In the genomic region with DNA sequence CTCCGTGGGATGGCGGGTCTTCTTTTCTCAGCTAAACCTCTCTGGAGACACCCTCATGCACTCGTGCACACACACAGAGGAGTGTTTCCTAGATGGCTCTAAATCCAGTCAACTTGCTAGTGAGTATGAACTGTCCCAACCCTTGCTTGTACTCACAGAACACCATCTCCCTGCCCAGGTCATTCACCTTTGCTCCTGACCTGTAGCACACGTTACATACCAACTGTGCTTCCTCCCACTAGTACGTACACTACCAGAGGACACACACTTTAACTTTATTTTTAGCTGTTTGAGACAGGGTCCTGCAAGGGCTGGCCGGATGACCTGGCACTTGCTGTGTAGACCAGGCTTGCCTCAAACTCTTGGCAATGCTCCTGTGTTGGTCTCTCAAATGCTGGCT, we compare ENCODE assay signal across 23 mouse cellular contexts. TPM values are rescaled to one million over a fixed set of nuclear protein-coding genes. Genes with fewer than 3 reads are reported as not detected.
DNase-seq lines count a peak whose midpoint lies in the region; ATAC-seq and TF ChIP-seq lines count a peak whose summit lies in the region.
"Had no signal": no experiment of that assay in that cellular context is flagged by ENCODE, and none has a peak within 500 bp of the region (broad histone marks: within the 10 kb centered on the region; RNA-seq: fewer than 3 reads in every experiment).

No protein-coding gene starts in this region.

- TF ChIP-seq CTCF in liver, adult 2 months (IDR thresholded peaks at IDR 0.05; ENCODE audit: low read depth, low read length) = no peak
- no peak for TF ChIP-seq CTCF in liver, postnatal 0 days (IDR thresholded peaks at IDR 0.05; ENCODE audit: low read depth)

- peaks cover 2% of the 10 kb centered on the region; the same call in 1 of the 2 replicates for H3K27me3 ChIP-seq in liver, adult 2 months (ENCODE audit: control insufficient read depth, insufficient read depth, low read length)
- peaks cover 8% of the 10 kb centered on the region; the same call in 1 of the 2 replicates for H3K27me3 ChIP-seq in liver, embryonic 11.5 days (replicated peaks; ENCODE audit: control insufficient read depth, insufficient read depth, low read length)
- H3K27me3 ChIP-seq in liver, postnatal 0 days (ENCODE audit: insufficient read depth, low read length) = 0 out of 2 replicates have a peak, but pooled peaks cover 6% of the 10 kb centered on the region
- H3K27me3 ChIP-seq in liver, embryonic 12.5 days (replicated peaks) = peaks cover 45% of the 10 kb centered on the region
- H3K27me3 ChIP-seq: embryonic facial prominence, embryonic 13.5 days; embryonic facial prominence, embryonic 15.5 days had no signal

- no peaks in the 10 kb centered on the region for H3K79me2 ChIP-seq in liver, adult 2 months (ENCODE audit: control insufficient read depth, insufficient read depth, low read length)

- TF ChIP-seq POLR2A in liver, adult 2 months (IDR thresholded peaks at IDR 0.05; ENCODE audit: extremely low read depth, insufficient read depth, low read length) = no peak

- no peak for ATAC-seq in liver, embryonic 11.5 days (replicated peaks; ENCODE audit: low FRiP score)
- ATAC-seq in liver, postnatal 0 days = peak; percentile 83
- ATAC-seq in liver, embryonic 12.5 days = no peak

- no peak overlapping the region for H3K4me2 ChIP-seq in liver, embryonic 11.5 days
- H3K4me2 ChIP-seq in liver, postnatal 0 days (ENCODE audit: low read depth, low read length) = no peak overlapping the region
- no peak overlapping the region for H3K4me2 ChIP-seq in liver, embryonic 12.5 days

- no peak for TF ChIP-seq EP300 in liver, postnatal 0 days (IDR thresholded peaks at IDR 0.05; ENCODE audit: low read depth)

- peak; percentile 53 for DNase-seq in liver, adult 2 months (ENCODE audit: extremely low read depth, low read depth, low spot score)
- no peak for DNase-seq in liver, embryonic 11.5 days (ENCODE audit: low spot score)
- DNase-seq in liver, postnatal 0 days = no peak
- DNase-seq: adrenal gland, adult 2 months; adrenal gland, postnatal 10 days; adrenal gland, postnatal 25 days; cerebellum, adult 11 months; cerebellum, adult 18-20 months; cerebellum, adult 8-10 months; cerebellum, adult 9-11 months; cerebellum, postnatal 14 days; cerebellum, postnatal 36 days had no signal

- H3K4me1 ChIP-seq in liver, adult 2 months (ENCODE audit: control insufficient read depth, insufficient read depth, low read length) = no peaks in the 10 kb centered on the region
- H3K4me1 ChIP-seq in liver, embryonic 11.5 days (replicated peaks; ENCODE audit: control insufficient read depth, insufficient read depth, low read length) = peaks cover 3% of the 10 kb centered on the region; the same call in 1 of the 2 replicates
- H3K4me1 ChIP-seq in liver, postnatal 0 days (ENCODE audit: insufficient read depth) = peaks cover 11% of the 10 kb centered on the region
- H3K4me1 ChIP-seq in liver, embryonic 12.5 days = peaks cover 9% of the 10 kb centered on the region; the same call in 1 of the 2 replicates

- H3K9ac ChIP-seq in liver, adult 2 months (ENCODE audit: low read depth, low read length) = no peak overlapping the region
- H3K9ac ChIP-seq in liver, embryonic 11.5 days (ENCODE audit: low read depth, low read length) = no peak overlapping the region
- no peak overlapping the region for H3K9ac ChIP-seq in liver, postnatal 0 days (replicated peaks)
- H3K9ac ChIP-seq in liver, embryonic 12.5 days = no peak overlapping the region
- H3K9ac ChIP-seq: embryonic facial prominence, embryonic 15.5 days had no signal

- 59% methylated on average over 6 of the region's 6 CpGs for WGBS in liver, adult 2 months
- WGBS in liver, embryonic 11.5 days = 85% methylated on average over 6 of the region's 6 CpGs
- WGBS in liver, postnatal 0 days (ENCODE audit: insufficient replicate concordance) = 63% methylated on average over 6 of the region's 6 CpGs
- 68% methylated on average over 6 of the region's 6 CpGs for WGBS in liver, embryonic 12.5 days (ENCODE audit: insufficient replicate concordance)

- no peak overlapping the region for H3K27ac ChIP-seq in liver, adult 2 months (replicated peaks; ENCODE audit: insufficient read depth, low read depth, low read length)
- H3K27ac ChIP-seq in liver, embryonic 11.5 days (ENCODE audit: low read depth, low read length) = no peak overlapping the region
- H3K27ac ChIP-seq in liver, postnatal 0 days (ENCODE audit: low read depth) = no peak overlapping the region
- no peak overlapping the region for H3K27ac ChIP-seq in liver, embryonic 12.5 days
- H3K27ac ChIP-seq: embryonic facial prominence, embryonic 13.5 days; embryonic facial prominence, embryonic 15.5 days; forebrain, embryonic 12.5 days had no signal

- H3K9me3 ChIP-seq in liver, embryonic 11.5 days (ENCODE audit: control insufficient read depth, low read length) = no peaks in the 10 kb centered on the region
- no peaks in the 10 kb centered on the region for H3K9me3 ChIP-seq in liver, postnatal 0 days (ENCODE audit: low read length)
- H3K9me3 ChIP-seq in liver, embryonic 12.5 days (replicated peaks) = 0 out of 2 replicates have a peak, but pooled peaks cover 6% of the 10 kb centered on the region
- H3K9me3 ChIP-seq: embryonic facial prominence, embryonic 13.5 days; embryonic facial prominence, embryonic 15.5 days; forebrain, embryonic 12.5 days had no signal

- no peak overlapping the region for H3K4me3 ChIP-seq in liver, adult 2 months (ENCODE audit: insufficient read depth, low read depth, low read length)
- H3K4me3 ChIP-seq in liver, embryonic 11.5 days (ENCODE audit: low read depth, low read length) = no peak overlapping the region
- H3K4me3 ChIP-seq in liver, postnatal 0 days (ENCODE audit: low read depth, low read length) = no peak overlapping the region
- no peak overlapping the region for H3K4me3 ChIP-seq in liver, embryonic 12.5 days
- H3K4me3 ChIP-seq: erythroblast, embryonic 14.5 days had no signal

- H3K36me3 ChIP-seq in liver, adult 2 months (ENCODE audit: control insufficient read depth, insufficient read depth, low read length) = no peaks in the 10 kb centered on the region
- H3K36me3 ChIP-seq in liver, embryonic 11.5 days (ENCODE audit: control insufficient read depth, insufficient read depth, low read length) = no peaks in the 10 kb centered on the region
- no peaks in the 10 kb centered on the region for H3K36me3 ChIP-seq in liver, postnatal 0 days (replicated peaks; ENCODE audit: insufficient read depth, low read length)
- no peaks in the 10 kb centered on the region for H3K36me3 ChIP-seq in liver, embryonic 12.5 days
- H3K36me3 ChIP-seq: embryonic facial prominence, embryonic 13.5 days; embryonic facial prominence, embryonic 15.5 days; forebrain, embryonic 12.5 days had no signal

RNA-seq across cellular contexts. Expression of a gene that starts 1.3 kb away (rescaled TPM):
- total RNA-seq in liver, adult 2 months (2014; rRNA removed) = not detected in 2 replicates
- not detected in 2 replicates for polyA plus RNA-seq in liver, adult 2 months (2012; rRNA removed)
- 0.49 TPM in 1 of 2 replicates, not detected in the other for polyA plus RNA-seq in liver, embryonic 11.5 days (2014; fragmentation: Nextera tagmentation; extraction: Ambion mirVana)
- polyA plus RNA-seq in liver, postnatal 0 days (2015; fragmentation: Nextera tagmentation; extraction: Ambion mirVana) = not detected in 2 replicates
- not detected in 2 replicates for polyA plus RNA-seq in liver, embryonic 12.5 days (2016; fragmentation: Nextera tagmentation; extraction: Ambion mirVana)
- total RNA-seq: common myeloid progenitor, adult 5-6 weeks; MEL had no signal
- polyA plus RNA-seq: erythroblast, embryonic 14.5 days had no signal

RNA-seq across cellular contexts. Expression of a gene that starts 20.2 kb away (rescaled TPM):
- 45.6 and 65.6 TPM in 2 replicates for total RNA-seq in liver, adult 2 months (2014; rRNA removed)
- 14.7 and 20.2 TPM in 2 replicates for polyA plus RNA-seq in liver, adult 2 months (2012; rRNA removed)
- polyA plus RNA-seq in liver, embryonic 11.5 days (2014; fragmentation: Nextera tagmentation; extraction: Ambion mirVana) = 205 and 214 TPM in 2 replicates
- polyA plus RNA-seq in liver, postnatal 0 days (2015; fragmentation: Nextera tagmentation; extraction: Ambion mirVana) = 126 and 134 TPM in 2 replicates
- polyA plus RNA-seq in liver, embryonic 12.5 days (2016; fragmentation: Nextera tagmentation; extraction: Ambion mirVana) = 135 and 145 TPM in 2 replicates

RNA-seq across cellular contexts. Expression of a gene that starts 45.7 kb away (rescaled TPM):
- 0.07 TPM in 1 of 2 replicates, not detected in the other for total RNA-seq in liver, adult 2 months (2014; rRNA removed)
- not detected in 2 replicates for polyA plus RNA-seq in liver, adult 2 months (2012; rRNA removed)
- not detected in 2 replicates for polyA plus RNA-seq in liver, embryonic 11.5 days (2014; fragmentation: Nextera tagmentation; extraction: Ambion mirVana)
- polyA plus RNA-seq in liver, postnatal 0 days (2015; fragmentation: Nextera tagmentation; extraction: Ambion mirVana) = 0.73 TPM in 1 of 2 replicates, not detected in the other
- polyA plus RNA-seq in liver, embryonic 12.5 days (2016; fragmentation: Nextera tagmentation; extraction: Ambion mirVana) = not detected in 2 replicates
- total RNA-seq: adrenal gland, adult 2 months; adrenal gland, postnatal 25 days; common myeloid progenitor, adult 5-6 weeks; MEL had no signal
- polyA plus RNA-seq: embryonic facial prominence, embryonic 11.5 days; erythroblast, embryonic 14.5 days; forebrain, embryonic 10.5 days; forebrain, embryonic 12.5 days; forebrain, embryonic 14.5 days; forebrain, embryonic 16.5 days had no signal
